Mouse (Mus musculus): ENCODE measurements around the gene Krt77. TPM values are rescaled to one million over a fixed set of nuclear protein-coding genes. Genes with fewer than 3 reads are reported as not detected.

Krt77 gene
- total and polyA plus RNA-seq, 3 experiments, result not detected

- Histone ChIP-seq H3K9me3 (replicated peaks; ENCODE audit: low read length) (no peaks in the 10 kb centered on the region), H3K27me3 (replicated peaks) (peaks cover 99% of the 10 kb centered on the region)
- dilution Hi-C loops (cut with MboI; ENCODE audit: extremely low pct_ligation_motif_present, extremely low pct_unique_long_range_greater_than_20kb, low sequenced_read_pairs), result no loop called here
Observed at GRCm38 (mm10) chr15:101860421-101861130, 8.9 kb downstream of the Krt77 start.

GRCm38 (mm10) chr15:101859735-101860170 is 9.8 kb downstream of the Krt77 start:
- Histone ChIP-seq H3K9ac (ENCODE audit: insufficient read depth, low read depth) (0 out of 2 replicates have a peak overlapping the region, but pooled peaks have one; percentile 26), H3K9me3 (replicated peaks; ENCODE audit: low read length) (no peaks in the 10 kb centered on the region), H3K4me1 (ENCODE audit: control insufficient read depth in 1 of 2, insufficient read depth in 2 of 2) (peaks cover 0 to 2% of the 10 kb centered on the region in 2 experiments; a peak in 1 of 4 replicates), H3K4me2 (ENCODE audit: insufficient read depth, low read depth, poor library complexity, severe bottlenecking) (peak overlapping the region; percentile 69), H3K4me3 (replicated peaks in 1 of 3; ENCODE audit: low read depth in 2 of 3, low read length in 2 of 3, poor library complexity in 1 of 3) (peak overlapping the region in 1 of 3 experiments; percentile 42), H3K27ac (ENCODE audit: insufficient read depth, low read depth) (no peak overlapping the region), H3K36me3 (replicated peaks in 1 of 2; ENCODE audit: control insufficient read depth in 1 of 2, insufficient read depth in 1 of 2, low read length in 1 of 2) (no peaks in the 10 kb centered on the region), H3K79me2 (replicated peaks; ENCODE audit: control insufficient read depth, extremely low read depth, insufficient read depth, poor library complexity, severe bottlenecking) (no peaks in the 10 kb centered on the region), H3K27me3 (replicated peaks) (peaks cover 99% of the 10 kb centered on the region)
- in situ Hi-C loops (cut with MboI; ENCODE audit: low pct_ligation_motif_present, low pct_unique_long_range_greater_than_20kb, low sequenced_read_pairs), result no loop called here
- TF ChIP-seq ELF1 (IDR thresholded peaks at IDR 0.05; ENCODE audit: low read depth, low read length) (0 out of 2 replicates have a peak, but pooled peaks have one; percentile 14), ZKSCAN1 (IDR thresholded peaks at IDR 0.05; ENCODE audit: borderline replicate concordance, low read depth, low read length) (no peak)
- DNase-seq (ENCODE audit: extremely low read depth), result no peak
- dilution Hi-C loops (cut with MboI; ENCODE audit: extremely low pct_ligation_motif_present, extremely low pct_unique_long_range_greater_than_20kb, low sequenced_read_pairs), result no loop called here

More at GRCm38 (mm10) chr15:101860421-101861130, 8.9 kb downstream of the Krt77 start:
- Histone ChIP-seq H3K4me1 (ENCODE audit: control insufficient read depth in 1 of 2, insufficient read depth in 2 of 2) (peaks cover 0 to 2% of the 10 kb centered on the region in 2 experiments; a peak in 1 of 4 replicates), H3K9ac (ENCODE audit: insufficient read depth, low read depth) (no peak overlapping the region), H3K4me3 (replicated peaks in 1 of 3; ENCODE audit: low read depth in 2 of 3, low read length in 2 of 3, poor library complexity in 1 of 3) (no peak overlapping the region), H3K27ac (ENCODE audit: insufficient read depth, low read depth) (no peak overlapping the region), H3K79me2 (replicated peaks; ENCODE audit: control insufficient read depth, extremely low read depth, insufficient read depth, poor library complexity, severe bottlenecking) (no peaks in the 10 kb centered on the region), H3K4me2 (ENCODE audit: insufficient read depth, low read depth, poor library complexity, severe bottlenecking) (peak overlapping the region; percentile 69), H3K36me3 (replicated peaks in 1 of 2; ENCODE audit: control insufficient read depth in 1 of 2, insufficient read depth in 1 of 2, low read length in 1 of 2) (no peaks in the 10 kb centered on the region)
- no peak for TF ChIP-seq HCFC1 (IDR thresholded peaks at IDR 0.05; ENCODE audit: low read depth, low read length)
- TF ChIP-seq KAT2A (IDR thresholded peaks at IDR 0.05; ENCODE audit: insufficient replicate concordance, low read length), result no peak
- TF ChIP-seq SMC3 (IDR thresholded peaks at IDR 0.05; ENCODE audit: low read depth, low read length), result peak; percentile 24; the same call in 1 of the 2 replicates
- TF ChIP-seq CTCF (conservative IDR thresholded peaks at IDR 0.05 in 1 of 2, IDR thresholded peaks at IDR 0.05 in 1 of 2; ENCODE audit: low read depth in 2 of 2, low read length in 2 of 2), result peak in 1 of 2 experiments; percentile 42; a peak in 2 of 4 replicates
- TF ChIP-seq RAD21 (IDR thresholded peaks at IDR 0.05; ENCODE audit: low read depth, low read length), result peak; percentile 3
- TF ChIP-seq BHLHE40 (IDR thresholded peaks at IDR 0.05; ENCODE audit: low read depth, low read length), result no peak
- no peak for TF ChIP-seq TBP (conservative IDR thresholded peaks at IDR 0.05; ENCODE audit: low read depth, low read length)
- no peak for TF ChIP-seq MXI1 (IDR thresholded peaks at IDR 0.05; ENCODE audit: low read depth, low read length)
- TF ChIP-seq MYC (IDR thresholded peaks at IDR 0.05; ENCODE audit: low read depth, low read length), result no peak
- in situ Hi-C loops (cut with MboI; ENCODE audit: low pct_ligation_motif_present, low pct_unique_long_range_greater_than_20kb, low sequenced_read_pairs), result no loop called here
- peak; percentile 9 for DNase-seq (ENCODE audit: extremely low read depth)
